Mouse (Mus musculus): ENCODE measurements around the gene Sh3gl2.

GRCm38 (mm10) chr4:85362661-85363060 is 157.7 kb downstream of the Sh3gl2 start:
- no peak for TF ChIP-seq MXI1 (IDR thresholded peaks at IDR 0.05; ENCODE audit: low read depth, low read length)
- no peak for TF ChIP-seq MAZ (IDR thresholded peaks at IDR 0.05; ENCODE audit: low read depth, low read length)
- no peak for TF ChIP-seq CTCF (conservative IDR thresholded peaks at IDR 0.05 in 1 of 2, IDR thresholded peaks at IDR 0.05 in 1 of 2; ENCODE audit: low read depth in 2 of 2, low read length in 2 of 2)
- no peak for TF ChIP-seq POLR2A (IDR thresholded peaks at IDR 0.05; ENCODE audit: low read depth, low read length)
- TF ChIP-seq EP300 (IDR thresholded peaks at IDR 0.05; ENCODE audit: low read length): no peak
- no peak for TF ChIP-seq NELFE (IDR thresholded peaks at IDR 0.05; ENCODE audit: low read depth, low read length)
- TF ChIP-seq MAX (IDR thresholded peaks at IDR 0.05; ENCODE audit: low read length): no peak
- no peak for TF ChIP-seq POLR2AphosphoS2 (IDR thresholded peaks at IDR 0.05; ENCODE audit: low read depth, low read length)
- TF ChIP-seq ZC3H11A (IDR thresholded peaks at IDR 0.05; ENCODE audit: low read depth, low read length): no peak
